Mouse (Mus musculus): ENCODE measurements around the gene Ccdc71l.
A peak's percentile ranks its signal among the peaks of the same experiment; 100 is the strongest.

The Ccdc71l gene

DNA sequence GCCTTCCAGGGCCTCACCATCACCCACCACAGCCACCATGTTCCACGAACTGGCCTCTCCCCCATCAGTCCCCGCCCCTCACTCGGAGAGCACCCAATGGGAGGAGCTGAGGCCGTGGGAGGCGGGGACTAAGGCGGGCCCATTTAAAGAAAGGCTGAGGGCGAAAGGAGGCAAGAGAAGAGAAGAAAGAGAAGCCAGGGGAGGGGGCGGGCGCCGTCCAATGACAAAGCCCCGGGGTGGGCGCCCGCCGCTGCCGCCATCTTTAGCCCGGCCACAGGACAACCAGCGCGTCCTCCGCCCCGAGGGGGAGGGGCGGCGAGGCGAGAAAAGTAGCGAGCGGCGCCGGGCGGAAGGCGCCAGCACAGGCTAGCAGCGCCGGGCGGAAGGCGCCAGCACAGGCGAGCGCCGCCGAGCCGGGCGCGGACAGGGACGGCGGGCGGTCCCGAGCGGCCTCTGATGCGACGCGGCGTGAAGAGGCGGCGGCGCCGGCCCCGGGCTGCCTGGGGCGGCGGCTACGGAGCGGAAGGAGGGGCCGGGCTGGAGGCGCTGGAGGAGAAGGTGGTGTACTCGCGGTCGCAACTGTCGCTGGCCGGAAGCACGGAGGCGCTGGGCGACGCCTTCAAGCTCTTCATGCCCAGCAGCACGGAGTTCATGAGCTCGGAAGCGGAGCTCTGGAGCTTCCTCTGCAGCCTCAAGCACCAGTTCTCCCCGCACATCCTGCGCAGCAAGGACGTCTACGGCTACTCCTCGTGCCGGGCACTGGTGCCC is at the start of gene Ccdc71l:
Gene Ccdc71l (plus strand): TSS at position 177 of the 768 bp plus-strand sequence.
- DNase-seq (ENCODE audit: extremely low read depth, insufficient read length, low spot score) = peak; percentile 91

DNA sequence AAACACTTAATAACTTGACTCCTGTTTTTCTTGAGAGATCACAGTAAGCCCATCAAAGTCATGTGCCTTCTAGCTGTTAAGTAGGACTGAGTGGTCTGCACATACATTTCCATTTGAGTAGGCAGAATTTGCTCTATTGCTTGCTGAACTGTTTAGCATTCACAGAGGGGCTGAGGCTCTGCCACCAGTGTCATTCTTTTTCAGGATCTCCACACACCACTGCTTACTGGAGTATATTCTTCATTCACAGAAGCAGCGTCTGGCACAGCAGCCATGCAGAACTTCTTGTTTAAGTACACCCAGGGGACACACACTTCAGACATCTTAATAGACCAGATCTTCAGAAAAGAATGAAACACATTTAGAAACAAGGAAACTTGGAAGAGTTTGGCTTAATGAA is 39.4 kb upstream of the Ccdc71l start:
- DNase-seq (ENCODE audit: extremely low read depth, insufficient read length, low spot score) = no peak

DNA sequence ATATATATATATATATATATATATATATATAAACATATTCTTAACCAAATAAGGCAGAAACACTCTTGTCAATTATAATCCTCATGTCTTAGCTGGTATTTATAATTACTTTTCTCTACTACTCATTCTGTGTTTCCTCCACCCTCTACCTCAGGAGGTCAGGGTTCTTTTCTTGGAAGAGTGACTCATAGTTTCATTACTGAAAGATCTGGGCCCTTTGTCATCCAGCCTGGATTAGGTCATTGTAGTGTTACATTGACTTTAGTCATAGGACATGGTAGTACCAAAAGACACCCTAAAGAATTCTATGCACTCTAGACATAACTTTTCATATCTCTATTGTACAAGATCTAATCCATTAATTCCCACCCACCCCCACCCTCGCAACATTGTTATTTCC is 35.0 kb upstream of the Ccdc71l start:
- no peak for DNase-seq (ENCODE audit: extremely low read depth, insufficient read length, low spot score)

DNA sequence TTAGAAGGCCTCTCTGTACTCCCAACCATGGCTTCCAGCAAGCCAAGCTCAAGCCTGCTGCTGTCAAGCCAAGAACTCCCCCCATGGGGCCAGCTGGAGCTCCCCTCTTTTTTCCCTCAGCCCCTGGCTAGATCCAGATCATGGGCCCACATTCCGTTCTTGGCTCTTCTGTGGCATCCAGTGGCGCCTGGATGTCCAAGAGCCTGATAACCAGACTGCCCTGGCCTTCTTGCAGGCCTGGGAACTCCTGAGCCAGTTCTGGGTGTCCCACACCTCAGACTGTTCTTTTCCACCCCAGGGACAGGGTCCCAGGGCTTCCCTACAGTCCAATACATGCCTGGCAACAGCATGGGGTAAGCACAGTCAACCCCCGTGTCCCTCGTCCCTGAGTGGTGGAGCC is 32.4 kb upstream of the Ccdc71l start:
- no peak for DNase-seq (ENCODE audit: extremely low read depth, insufficient read length, low spot score)

DNA sequence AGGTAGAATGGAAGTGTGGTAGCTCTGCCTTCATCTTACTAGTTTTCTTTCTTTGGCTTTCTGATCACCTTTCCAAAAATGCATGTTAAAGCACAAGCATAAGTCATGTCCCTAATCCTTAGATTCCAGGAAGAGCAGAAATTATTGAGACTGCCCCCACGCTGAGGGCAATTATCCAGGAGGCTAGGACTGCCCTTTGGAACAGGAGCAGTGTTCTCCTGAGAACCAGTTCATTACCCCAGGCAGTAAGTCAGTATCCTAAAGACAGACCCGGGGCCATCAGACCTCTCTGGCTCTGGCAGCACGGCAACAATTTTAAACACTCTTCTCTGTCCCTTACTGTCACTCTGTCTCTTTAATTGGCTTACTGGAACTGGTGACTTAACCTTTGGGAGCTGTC is 30.0 kb upstream of the Ccdc71l start:
- no peak for DNase-seq (ENCODE audit: extremely low read depth, insufficient read length, low spot score)

DNA sequence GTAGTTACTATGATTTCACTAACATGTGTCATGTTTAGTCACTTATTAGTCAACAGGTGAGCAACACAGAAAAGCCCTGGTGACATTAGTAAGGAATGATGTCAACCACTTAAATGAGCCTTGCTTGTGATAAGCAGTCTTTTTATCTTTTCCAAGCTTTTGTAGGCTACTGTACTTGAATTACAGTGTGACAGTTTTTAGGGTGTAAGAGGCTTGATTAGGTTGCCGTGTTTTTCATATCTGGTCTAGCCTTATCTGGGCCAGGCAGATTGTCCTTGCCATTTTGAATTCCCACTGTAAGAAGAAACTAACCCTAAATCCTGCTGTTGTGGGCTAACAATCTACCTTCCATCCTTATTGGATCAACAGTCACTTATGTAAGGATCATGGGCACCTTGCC is 26.6 kb upstream of the Ccdc71l start:
- DNase-seq (ENCODE audit: extremely low read depth, insufficient read length, low spot score) = no peak

DNA sequence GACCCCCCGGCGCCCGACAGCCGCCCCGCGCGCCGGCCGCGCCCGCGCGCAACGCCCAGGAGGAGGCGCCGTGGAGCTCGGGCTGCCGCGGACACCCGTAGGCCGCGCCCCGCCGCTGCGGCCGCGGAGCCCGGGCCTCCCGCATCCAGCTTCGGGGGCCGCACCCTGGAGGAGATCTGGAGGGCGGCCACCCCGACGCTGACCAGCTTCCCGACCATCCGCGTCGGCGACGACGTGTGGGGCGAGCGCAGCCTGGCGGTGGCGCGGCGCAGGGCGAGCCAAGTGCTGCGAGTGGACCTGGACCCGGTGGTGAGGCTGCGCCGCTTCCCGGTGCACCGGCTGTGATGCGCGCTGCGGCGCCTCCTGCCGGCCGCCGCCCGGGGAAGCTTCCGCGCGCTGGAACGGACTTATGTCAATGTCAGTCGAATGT is 807 bp downstream of the Ccdc71l start:
- peak; percentile 92 for DNase-seq (ENCODE audit: extremely low read depth, insufficient read length, low spot score)

DNA sequence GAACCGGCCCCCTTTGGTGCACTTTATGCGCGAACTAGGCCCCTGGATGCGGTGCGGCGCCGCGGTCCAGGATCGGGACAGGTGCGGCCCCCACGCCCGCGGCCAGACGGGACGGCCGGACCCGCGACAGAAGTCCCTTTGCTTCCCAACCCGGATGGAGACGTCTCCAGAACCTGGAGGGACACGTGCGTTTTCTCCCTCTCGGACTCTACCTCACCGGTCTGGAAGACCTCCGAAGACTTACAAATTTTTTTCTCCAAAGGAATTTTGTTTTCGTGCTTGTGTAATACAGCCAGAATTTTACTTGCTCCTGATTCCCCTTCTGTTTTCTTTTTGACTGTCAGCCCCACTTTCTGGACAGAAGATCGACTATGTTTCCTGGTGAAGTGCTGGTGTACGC is 1.2 kb downstream of the Ccdc71l start:
- no peak for DNase-seq (ENCODE audit: extremely low read depth, insufficient read length, low spot score)

DNA sequence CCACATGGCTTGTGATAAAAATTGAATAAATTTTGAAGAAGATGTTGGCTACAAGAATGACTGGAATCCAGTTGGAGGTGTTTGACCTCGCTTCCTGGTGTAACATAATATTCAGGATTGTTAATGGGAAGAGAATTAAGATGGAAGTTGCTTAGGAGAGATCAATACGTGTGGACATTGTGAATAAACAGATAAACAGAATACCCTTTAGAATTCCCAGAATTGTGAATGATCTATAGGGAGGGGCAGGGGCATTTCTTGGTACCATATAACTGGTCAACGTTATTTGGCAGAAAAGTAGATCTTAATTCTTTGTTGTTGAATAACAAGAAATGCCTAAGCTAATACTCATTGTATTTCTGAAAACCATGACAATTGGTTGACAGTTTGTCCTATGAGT is 2.0 kb downstream of the Ccdc71l start:
- no peak for DNase-seq (ENCODE audit: extremely low read depth, insufficient read length, low spot score)

DNA sequence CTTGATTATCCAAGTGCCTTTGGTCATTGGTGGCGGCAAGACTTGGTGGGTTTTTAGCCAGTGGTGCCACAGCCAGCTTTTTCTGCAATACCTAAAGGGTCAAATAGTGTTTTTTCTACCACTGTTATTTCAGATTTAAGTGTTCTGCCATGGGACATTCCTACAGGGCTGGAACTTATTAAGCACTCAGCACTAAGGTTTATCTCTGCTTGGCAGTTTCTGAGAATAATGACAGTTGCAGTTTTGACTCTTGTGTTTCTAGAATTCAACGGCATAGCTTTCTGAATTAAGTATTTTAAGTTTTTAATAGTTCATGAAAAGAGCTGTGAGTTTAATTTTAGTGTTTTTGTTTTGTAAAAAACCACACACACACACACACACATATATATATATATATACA is 2.5 kb downstream of the Ccdc71l start:
- DNase-seq (ENCODE audit: extremely low read depth, insufficient read length, low spot score) = no peak

DNA sequence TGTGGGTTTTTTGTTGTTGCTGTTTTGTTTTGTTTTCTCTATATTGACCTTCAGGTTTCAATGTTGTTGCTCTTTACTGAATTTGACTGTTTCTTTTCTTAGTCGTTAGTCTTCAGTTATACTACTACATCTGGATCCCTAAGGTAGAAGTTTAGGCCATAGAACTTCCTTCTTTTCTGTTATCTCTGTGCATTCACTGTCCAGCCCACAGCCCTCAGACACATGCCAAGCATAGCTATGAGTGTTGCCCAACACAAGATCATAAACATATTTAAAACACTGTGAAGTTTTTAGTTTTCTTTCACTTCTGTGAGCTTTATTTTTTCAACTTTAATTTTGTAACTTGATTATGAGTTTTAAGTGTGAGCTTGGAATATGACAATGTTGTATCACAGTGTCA is 41.0 kb downstream of the Ccdc71l start:
- no peak for DNase-seq (ENCODE audit: extremely low read depth, insufficient read length, low spot score)

DNA sequence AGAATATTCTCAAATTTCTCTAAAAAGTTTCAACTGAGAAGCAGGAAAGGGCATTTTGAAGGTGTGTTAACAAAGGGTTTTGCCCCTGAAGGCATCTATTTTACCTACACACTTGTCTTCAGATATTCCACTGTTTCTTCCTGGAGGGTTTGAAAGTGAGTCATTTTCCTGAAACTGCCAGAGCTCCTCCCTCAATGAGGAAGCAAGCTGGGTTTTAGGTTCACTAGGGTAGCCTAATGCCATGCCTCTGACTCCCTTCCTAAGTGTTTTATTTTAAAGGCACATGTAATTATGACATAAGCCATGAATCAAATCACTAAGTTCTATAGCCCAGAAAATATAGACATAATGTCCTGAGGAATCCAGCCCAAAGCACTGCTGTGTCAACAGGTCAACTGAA is 49.3 kb downstream of the Ccdc71l start:
- DNase-seq (ENCODE audit: extremely low read depth, insufficient read length, low spot score) = no peak

DNA sequence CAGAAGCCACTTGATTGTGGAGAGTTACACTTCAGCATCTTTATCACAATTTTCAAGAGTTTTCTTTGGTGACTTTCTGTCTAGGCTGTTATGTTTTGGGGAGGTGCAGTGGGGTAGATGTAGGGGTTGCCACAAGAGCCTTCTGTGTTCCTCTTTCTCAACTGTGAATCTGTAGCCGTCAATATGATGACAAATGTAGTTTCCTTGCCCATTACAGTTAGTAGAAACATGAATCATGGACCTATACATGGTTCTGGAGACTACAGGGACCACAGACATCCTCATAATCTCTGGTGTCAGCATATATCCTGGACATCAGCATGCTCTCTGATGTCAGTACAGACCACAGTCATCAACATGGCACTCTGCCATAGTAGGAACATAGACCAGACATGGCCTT is 52.5 kb downstream of the Ccdc71l start:
- DNase-seq (ENCODE audit: extremely low read depth, insufficient read length, low spot score) = no peak
